Mouse (Mus musculus): ENCODE data around the gene Dgke.
A peak's percentile ranks its signal among the peaks of the same experiment; 100 is the strongest.
"Not testable (repeated sequence)": the region's sequence is repeated elsewhere in the genome, so short reads cannot be mapped to it uniquely, and the experiment has no call there.

Gene Dgke

DNA sequence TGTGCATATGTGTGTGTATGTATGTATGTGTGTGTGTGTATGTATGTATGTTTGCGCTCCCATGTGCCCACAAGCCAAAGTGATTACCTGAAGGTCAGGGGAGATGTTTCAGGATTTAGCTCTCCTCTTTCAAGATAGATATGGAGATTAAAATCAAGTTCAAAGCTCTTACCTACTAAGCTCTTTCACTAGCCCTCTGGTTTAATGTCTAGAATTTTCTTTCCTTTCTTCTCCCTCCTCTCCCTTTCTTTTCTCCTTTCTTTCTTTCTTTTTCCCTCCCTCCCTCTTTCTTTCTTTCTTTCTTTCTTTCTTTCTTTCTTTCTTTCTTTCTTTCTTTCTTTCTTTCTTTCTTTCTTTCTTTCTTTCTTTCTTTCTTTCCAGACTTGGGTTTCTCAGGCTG is at the start of gene Dgke:
Gene Dgke, minus strand, starts transcription at position 101 of the 400 bp plus-strand sequence.
- DNase-seq: no peak

DNA sequence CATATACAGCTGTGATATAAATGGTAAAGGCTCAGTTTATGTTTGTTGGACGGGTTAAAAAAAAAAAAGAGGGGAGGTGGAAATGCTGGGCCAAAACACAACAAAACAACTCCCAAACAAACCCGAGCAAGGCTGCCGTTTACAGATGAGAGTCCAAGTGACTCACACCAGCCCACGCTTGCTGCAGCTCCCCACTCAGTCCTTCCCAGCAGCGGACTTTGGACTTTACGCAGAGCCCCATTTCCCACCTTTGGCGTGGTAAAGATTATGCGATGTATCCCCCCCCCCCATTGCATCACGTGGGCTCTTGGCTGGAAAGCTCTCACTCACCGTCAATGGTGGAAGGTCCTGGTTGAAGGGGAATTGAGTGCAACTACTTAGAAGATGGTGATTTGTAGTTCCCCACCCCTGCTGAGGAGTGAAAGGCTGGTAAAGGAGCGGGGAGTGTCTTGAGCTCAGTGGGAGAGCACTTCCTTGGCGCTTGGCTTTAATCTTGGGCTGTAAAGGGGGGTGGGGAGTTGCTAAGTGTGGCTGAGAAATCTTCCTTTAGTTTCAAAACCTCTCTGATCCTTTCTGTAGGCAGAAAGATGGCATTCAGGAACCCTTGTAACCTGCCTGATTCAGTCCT is 40.6 kb upstream of the Dgke start:
- DNase-seq: no peak

DNA sequence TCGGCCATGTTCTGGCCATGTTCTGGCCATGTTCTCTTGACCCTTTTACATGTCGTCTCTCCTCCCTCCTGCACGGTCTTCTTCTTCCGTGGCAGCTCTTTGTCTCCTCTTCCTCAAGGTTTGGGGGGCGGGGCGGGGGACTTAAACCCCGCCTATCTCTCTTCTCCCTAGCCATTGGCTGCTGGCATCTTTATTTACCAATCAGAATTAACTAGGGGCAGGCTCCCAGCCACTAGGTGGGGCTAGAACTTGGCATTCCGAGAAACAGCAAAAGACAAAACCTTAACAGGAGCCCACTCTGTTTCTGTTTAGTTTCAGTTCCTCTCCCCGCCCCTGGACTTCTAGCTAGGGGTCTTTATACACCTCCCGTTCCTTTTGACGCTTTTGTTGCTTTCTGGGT is 39.2 kb upstream of the Dgke start:
- no peak for DNase-seq

DNA sequence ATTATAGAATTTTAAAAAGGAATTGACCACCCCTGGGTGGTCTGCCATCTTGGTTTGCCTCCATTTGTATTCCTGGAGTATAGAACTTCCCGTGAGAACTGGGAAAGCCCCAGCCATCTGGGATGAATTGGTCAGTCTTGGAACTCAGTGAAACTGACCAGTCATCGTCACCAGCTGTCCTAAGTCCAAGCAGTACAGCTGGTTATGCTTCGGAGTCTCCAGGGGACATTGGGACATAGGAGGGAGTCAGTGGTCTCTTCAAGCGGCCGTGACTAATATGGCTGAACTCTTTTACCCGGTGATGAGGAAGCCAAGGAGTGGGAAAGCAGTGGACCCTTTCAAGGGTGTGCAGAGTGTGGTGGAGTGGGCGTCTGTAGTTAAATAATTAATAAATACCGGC is 38.6 kb upstream of the Dgke start:
- no peak for DNase-seq

- DNase-seq: no peak
These were observed 36.5 kb upstream of the Dgke start for GRCm38 (mm10) chr11:89103166-89103565.

DNA sequence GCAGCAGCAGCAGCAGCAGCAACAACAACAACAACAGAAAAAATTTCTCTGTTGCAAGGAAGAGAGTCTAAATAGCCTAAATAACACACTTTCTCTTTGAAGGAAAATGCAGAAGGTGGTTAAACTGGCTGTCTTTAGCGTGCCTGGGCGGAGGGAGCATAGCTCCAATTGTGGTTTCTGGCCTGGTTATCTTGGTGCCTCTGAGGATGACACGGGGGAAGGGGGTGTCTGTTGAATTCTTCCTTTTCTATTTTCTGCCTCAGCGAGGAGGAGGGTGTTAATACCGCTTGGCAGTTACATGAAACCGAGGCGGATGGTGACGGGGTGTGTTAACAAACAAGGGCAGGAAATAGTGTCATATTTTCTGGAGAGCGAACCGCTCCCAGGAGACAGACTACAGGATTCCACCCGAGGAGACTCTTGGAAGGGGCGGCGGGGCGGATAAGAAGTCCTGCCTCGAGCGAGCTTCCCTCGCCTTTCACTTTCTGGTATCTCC is 34.2 kb upstream of the Dgke start:
- DNase-seq: peak in 1 of 2 experiments; percentile 40

- DNase-seq: peak; percentile 92 to 93
These were observed 33.8 kb upstream of the Dgke start for GRCm38 (mm10) chr11:89100403-89100802.

DNA sequence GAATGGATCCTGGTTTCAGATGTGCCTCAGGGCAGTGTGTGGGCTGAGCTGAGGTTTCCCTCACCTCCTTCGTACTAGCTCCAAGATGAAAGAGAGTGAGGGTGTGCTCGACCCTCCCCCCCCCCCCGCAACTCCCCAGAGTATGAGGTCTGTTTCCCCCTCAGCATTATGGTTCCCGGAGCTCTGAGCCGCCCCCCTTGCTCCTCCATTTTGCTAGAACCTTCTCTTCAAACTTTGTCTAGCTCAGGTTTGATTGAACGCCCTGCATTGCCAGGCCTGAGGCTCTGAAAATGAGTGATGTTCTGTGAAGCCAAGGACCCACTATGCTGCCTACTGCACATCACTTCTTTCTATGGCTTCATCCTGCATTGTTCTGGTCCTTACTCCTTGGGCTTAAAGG is 32.3 kb upstream of the Dgke start:
- DNase-seq: no peak

GRCm38 (mm10) chr11:89098083-89098835 is 31.6 kb upstream of the Dgke start:
- no peak for DNase-seq

DNA sequence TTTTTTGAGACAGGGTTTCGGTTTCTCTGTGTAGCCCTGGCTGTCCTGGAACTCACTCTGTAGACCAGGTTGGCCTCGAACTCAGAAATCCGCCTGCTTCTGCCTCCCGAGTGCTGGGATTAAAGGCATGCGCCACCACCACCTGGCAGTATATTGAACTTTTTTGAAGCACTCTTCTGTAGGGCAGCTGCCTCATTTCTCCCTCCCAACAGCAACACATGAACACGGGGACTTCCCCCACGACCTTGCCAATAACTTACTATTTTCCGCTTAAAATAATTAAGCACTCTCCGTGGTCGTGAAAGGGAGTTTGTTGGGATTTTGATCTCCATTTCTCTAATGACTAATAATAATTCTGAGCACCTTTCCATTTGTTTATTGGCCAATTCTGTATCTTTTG is 30.6 kb upstream of the Dgke start:
- DNase-seq: not testable (repeated sequence)

DNA sequence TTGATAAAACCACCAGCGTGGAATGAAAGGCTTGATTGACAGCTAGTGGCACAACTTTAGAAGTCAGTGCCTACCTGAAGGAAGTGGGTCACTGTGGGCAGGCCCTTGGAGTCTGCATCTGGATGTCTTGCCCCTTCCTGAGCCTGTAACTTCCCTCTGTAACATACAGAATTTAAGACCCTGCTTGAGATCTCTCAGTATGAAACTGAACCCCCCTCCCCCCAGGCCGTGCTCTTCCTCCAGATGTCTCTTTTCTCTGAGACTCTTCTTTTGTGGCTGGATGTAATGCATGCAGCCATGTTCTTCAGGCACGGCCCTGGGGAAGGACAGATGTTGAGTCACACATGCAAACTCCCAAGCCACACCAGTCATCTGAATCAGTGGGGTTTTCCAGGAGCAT is 28.7 kb upstream of the Dgke start:
- DNase-seq: no peak

DNA sequence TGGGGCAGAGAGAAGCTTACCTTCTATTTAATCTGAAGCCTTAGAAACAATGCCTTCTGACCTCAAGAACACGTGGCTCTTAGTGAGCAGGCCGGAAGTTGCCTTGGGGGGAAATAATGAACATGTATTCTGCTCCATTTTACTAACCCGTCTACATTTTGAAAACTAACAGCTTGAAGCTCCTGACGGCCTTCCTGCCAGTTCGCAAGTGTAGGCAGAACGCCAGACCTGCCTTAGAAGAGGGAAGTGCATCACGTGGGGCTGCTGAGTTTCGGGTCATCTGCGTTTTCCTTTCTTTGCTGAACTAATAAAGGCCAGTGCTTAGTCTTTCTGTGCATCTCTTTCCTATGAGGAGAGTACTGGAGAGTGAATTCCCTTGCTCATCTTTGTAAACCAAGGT is 26.1 kb upstream of the Dgke start:
- peak in 1 of 2 experiments; percentile 50 for DNase-seq

- not testable (repeated sequence) for DNase-seq
These were observed 23.7 kb upstream of the Dgke start for GRCm38 (mm10) chr11:89090359-89090758.

DNA sequence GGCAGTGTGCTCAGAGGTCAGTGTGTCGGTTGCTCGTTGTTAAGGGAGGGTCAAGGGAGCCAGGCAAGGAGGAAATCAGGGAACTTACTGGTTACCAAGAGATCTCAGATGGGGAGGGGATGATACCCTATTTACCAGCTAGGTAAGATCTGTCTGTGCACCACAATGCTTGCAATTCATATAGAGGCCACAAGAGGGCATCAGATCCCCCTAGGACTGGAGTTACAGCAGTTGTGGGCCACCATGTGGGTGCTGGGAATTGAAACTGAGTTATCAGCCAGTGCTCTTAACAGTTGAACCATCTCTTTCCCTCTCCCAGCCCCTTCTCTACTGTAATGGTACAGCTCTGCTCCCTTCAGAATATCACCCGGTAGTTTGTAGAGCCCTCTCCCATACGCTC is 22.1 kb upstream of the Dgke start:
- DNase-seq: no peak

GRCm38 (mm10) chr11:89086208-89086809 is 19.7 kb upstream of the Dgke start:
- DNase-seq: no peak

GRCm38 (mm10) chr11:89084601-89085000 is 18.0 kb upstream of the Dgke start:
- peak in 1 of 2 experiments; percentile 57 for DNase-seq

GRCm38 (mm10) chr11:89082691-89083090 is 16.0 kb upstream of the Dgke start:
- DNase-seq: not testable (repeated sequence)

DNA sequence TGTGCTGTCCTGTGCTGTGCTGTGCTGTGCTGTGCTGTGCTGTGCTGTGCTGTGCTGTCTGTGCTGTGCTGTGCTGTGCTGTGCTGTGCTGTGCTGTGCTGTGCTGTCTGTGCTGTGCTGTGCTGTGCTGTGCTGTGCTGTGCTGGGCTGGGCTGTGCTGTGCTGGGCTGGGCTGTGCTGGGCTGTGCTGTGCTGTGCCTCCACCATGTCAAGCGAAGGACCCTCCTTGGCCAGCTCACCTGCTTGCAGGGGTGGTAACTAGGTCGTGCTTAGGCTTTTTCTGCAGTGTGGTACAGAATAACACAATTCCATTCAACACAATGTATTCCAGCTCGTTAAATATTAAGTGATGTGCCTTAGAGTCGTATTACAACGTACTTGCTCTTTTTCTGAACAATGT is 15.3 kb upstream of the Dgke start:
- DNase-seq: not testable (repeated sequence)

GRCm38 (mm10) chr11:89078996-89079680 is 12.5 kb upstream of the Dgke start:
- peak; percentile 92 to 94 for DNase-seq

- DNase-seq: no peak
These were observed 11.7 kb upstream of the Dgke start for GRCm38 (mm10) chr11:89078305-89078704.

- peak in 1 of 2 experiments; percentile 28 for DNase-seq
These were observed 11.0 kb upstream of the Dgke start for GRCm38 (mm10) chr11:89077601-89078000.

DNA sequence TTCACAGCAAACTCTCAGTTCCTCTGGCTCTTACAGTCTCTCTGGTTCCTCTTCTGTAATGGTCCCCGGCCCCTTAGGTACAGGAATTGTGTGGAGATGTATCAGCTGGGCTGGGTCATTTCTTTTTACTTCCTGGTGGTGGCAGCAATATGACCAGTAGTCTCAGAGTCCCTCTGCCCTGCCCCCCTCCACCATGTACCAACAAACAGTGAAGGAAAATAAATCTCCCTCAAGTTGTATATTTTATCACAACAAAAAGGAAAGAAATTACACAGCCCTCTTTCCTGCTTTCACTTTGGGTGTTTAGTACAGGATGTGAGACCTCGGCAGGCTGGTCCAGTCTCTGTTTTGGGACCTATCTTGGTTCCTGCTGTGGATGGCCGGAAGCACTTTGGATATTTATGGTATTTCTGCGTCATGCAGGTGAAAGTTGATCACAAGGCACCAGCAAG is 9.7 kb upstream of the Dgke start:
- DNase-seq: no peak

GRCm38 (mm10) chr11:89074783-89075413 is 8.2 kb upstream of the Dgke start:
- no peak for DNase-seq

Measured in cerebellum, postnatal 25 days (tissue).